Mouse (Mus musculus): ENCODE data around the gene Srsf1.

DNA sequence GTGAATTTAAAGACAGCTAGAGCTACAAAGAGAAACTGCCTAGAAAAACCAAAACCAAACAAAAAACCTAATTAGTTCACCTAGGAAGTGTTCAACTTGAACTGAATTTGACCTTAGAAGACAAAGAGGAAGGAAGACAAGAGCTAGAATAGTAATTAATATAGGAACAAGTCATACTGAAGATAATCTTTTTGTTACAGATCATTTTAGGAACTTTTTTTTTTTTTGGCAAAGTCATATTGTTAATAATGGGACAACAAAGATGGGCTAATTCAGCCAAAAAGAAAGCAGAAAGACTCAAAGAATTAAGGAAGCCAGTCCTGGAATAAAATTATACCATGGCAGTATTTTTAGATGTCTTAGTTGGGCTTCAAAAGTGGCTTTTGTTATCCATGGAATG lies 2.9 kb upstream of the Srsf1 start:
- TF ChIP-seq EP300 (IDR thresholded peaks at IDR 0.05) (no peak), CTCF (IDR thresholded peaks at IDR 0.05) (no peak)
